Mouse (Mus musculus): ENCODE measurements around the gene Rad51b. TPM values are rescaled to one million over a fixed set of nuclear protein-coding genes. Genes with fewer than 3 reads are reported as not detected.
A peak's percentile ranks its signal among the peaks of the same experiment; 100 is the strongest.

The Rad51b gene
- polyA plus RNA-seq, 1 experiment from 2014 or later, result 5.1 TPM

DNA sequence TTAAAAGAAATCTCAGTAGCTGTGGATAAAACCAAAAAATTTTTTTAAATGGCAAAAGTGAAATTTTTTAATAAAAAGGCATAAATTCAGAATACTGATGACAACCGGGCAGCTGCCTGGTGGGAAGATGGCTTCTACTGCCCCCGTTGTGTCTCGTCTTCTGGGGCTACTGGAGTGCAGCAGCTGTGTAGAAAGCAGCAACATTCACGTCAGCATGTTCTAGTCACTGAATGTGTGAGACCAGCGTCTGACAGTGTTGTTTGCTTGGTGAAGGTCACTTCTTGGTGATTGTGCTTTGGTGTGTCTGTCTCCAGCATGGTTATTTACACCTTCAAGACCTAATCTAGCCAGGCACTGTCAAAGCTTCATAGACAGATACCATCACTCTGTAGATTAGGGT is 56.3 kb downstream of the Rad51b start:
- ChIA-PET CTCF (interaction anchor here (1.3 to 1.5 kb wide), 2 partner anchors 765 to 800 kb away, joined by 3 read pairs; no protein-coding TSS in a partner anchor), POLR2A (interaction anchor here (0.5 kb wide), 1 partner anchor 173 kb away, joined by 7 read pairs; no protein-coding TSS in a partner anchor)
- TF ChIP-seq CTCF (IDR thresholded peaks at IDR 0.05), result no peak
- DNase-seq (ENCODE audit: low read depth, low spot score), result no peak
- in situ Hi-C loops (cut with MboI; ENCODE audit: low pct_unique_long_range_greater_than_20kb), result loop anchor here (25.0 kb wide), 1 partner anchor 409 kb away; no protein-coding TSS in a partner anchor
- H3K27me3 ChIP-seq, result no peaks in the 10 kb centered on the region
- no peak for ATAC-seq

DNA sequence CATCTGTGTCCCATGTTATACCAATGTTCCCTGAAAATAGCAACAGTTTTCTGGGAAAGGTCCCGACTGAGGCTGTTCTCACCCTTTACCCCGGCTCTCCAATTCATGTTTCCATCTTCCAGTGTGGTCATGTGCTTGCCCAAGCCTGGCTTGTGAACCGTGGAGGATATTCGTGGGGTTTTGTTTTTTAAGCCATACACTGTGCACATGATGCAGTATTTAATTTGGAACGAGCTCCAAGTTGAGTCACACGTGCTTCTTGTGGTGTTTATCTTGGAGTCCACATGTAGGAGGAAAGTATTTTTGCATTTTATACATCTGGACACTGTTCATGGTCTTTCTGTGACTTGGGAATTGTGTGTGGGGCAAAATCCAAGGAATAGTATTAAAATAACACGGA is 57.5 kb downstream of the Rad51b start:
- ChIA-PET CTCF (interaction anchor here (0.5 to 1.2 kb wide), 2 partner anchors 32 to 55 kb away, joined by 3 read pairs; no protein-coding TSS in a partner anchor), POLR2A (no interaction called here)
- in situ Hi-C loops (cut with MboI; ENCODE audit: low pct_unique_long_range_greater_than_20kb), result loop anchor here (5.0 to 25.0 kb wide), 3 partner anchors 258 to 783 kb away; no protein-coding TSS in a partner anchor
- ATAC-seq (no peak), DNase-seq (ENCODE audit: low read depth, low spot score) (peak; percentile 51)
- H3K27me3 ChIP-seq, result no peaks in the 10 kb centered on the region
- TF ChIP-seq CTCF (IDR thresholded peaks at IDR 0.05), result no peak

DNA sequence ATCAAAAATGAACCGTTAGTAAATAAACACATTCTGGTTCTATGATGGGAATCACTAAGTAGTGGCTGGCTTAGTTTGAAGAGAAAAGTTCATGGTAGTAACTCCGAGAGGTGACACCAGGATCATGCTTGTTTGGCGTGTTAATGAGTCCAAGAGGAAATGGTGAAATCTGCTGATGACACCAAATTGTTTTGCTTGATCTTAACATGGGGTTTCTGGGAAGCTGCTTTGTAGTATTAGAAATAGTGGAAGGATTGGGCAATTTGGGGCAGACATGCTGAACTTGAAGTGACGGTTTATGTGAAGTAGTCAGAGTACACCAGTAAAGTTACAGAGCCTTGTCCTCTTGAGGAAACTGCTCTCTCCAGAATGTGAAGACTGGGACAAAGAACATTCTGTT is 59.1 kb downstream of the Rad51b start:
- in situ Hi-C loops (cut with MboI; ENCODE audit: low pct_unique_long_range_greater_than_20kb), result loop anchor here (5.0 to 25.0 kb wide), 3 partner anchors 256 to 781 kb away; no protein-coding TSS in a partner anchor
- no peaks in the 10 kb centered on the region for H3K27me3 ChIP-seq
- ChIA-PET CTCF (no interaction called here), POLR2A (no interaction called here)
- TF ChIP-seq CTCF (IDR thresholded peaks at IDR 0.05), result no peak
- no peak for DNase-seq (ENCODE audit: low read depth, low spot score)
- ATAC-seq, result no peak

DNA sequence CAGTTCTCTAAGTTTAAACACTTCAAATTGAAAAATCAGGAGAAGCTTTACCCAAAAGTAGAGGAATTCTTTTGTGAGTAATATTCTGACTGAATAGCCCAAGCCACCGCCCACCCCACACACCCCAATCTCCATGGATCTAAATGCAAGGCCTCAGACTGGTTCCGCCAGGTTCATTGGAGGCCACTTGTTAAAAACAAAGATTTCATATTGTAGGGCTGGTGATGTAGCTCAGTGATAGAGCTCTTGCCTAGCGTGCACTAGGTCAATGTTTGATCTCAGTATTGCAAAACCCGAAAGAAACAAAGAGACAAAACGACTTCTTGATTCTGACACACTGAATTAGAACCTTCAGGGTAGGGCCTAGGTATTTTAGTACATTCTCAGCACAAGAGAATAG is 60.5 kb downstream of the Rad51b start:
- in situ Hi-C loops (cut with MboI; ENCODE audit: low pct_unique_long_range_greater_than_20kb), result loop anchor here (5.0 to 25.0 kb wide), 3 partner anchors 255 to 780 kb away; no protein-coding TSS in a partner anchor
- DNase-seq (ENCODE audit: low read depth, low spot score) (no peak), ATAC-seq (no peak)
- no peaks in the 10 kb centered on the region for H3K27me3 ChIP-seq
- ChIA-PET POLR2A (interaction anchor here (0.6 kb wide), 1 partner anchor 625 kb away, joined by 3 read pairs; no protein-coding TSS in a partner anchor), CTCF (interaction anchor here (1.1 to 2.6 kb wide), 6 partner anchors 10 to 788 kb away, joined by 3 to 15 read pairs (median 6); no protein-coding TSS in a partner anchor)
- no peak for TF ChIP-seq CTCF (IDR thresholded peaks at IDR 0.05)

DNA sequence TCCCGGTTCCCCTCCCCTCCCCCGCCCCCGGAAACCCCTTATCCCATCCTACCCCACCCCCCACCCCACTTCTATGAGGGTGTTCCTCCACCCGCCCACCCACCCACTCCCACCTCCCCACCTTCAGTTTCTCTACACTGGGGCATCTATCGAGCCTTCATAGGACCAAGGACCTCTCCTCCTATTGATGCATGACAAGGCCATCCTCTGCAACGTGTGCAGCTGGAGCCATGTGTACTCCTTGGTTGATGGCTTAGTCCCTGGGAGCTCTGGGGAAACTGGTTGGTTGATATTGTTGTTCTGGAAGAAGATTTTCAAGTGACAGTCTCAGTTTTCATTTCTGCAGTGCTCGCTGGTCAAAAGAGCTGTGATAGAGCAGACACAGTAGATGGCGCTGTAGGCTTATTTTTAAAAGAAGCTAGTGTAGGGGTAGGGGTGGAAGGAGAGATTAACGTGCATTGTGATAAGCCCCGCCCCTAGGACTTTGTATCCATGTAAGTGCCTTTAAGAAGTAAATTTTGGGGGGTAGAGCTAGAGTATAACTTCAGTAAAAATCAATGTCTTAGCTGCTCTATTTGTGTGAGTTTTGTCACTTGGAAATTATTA is 61.6 kb downstream of the Rad51b start:
- in situ Hi-C loops (cut with MboI; ENCODE audit: low pct_unique_long_range_greater_than_20kb), result loop anchor here (5.0 to 25.0 kb wide), 3 partner anchors 254 to 779 kb away; no protein-coding TSS in a partner anchor
- peak; percentile 69 for TF ChIP-seq CTCF (IDR thresholded peaks at IDR 0.05)
- no peak for DNase-seq (ENCODE audit: low read depth, low spot score)
- CTCF ChIA-PET, result interaction anchor here (0.8 to 2.6 kb wide), 12 partner anchors 10 to 787 kb away, joined by 3 to 15 read pairs (median 4); no protein-coding TSS in a partner anchor
- POLR2A ChIA-PET, result interaction anchor here (1.1 kb wide), 1 partner anchor 182 kb away, joined by 3 read pairs; no protein-coding TSS in a partner anchor
- no peak for ATAC-seq
- no peaks in the 10 kb centered on the region for H3K27me3 ChIP-seq

DNA sequence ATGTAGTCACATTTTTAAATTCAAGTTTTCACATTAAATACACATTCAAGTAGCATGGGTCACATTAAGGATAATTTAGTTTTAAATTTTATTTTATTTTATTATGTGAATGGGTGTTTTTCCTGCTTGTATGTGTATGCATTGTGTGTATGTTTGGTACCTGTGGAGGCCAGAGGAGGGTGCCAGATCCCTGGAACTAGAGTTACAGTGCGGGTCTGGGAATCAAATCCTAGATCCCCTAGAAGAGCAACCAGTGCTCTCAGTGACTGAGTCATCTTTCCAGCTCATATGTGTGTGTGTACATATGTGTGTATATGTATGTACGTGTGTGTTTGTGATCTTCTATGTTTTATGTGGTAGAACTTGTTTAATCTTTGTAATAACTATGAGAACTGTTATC is 62.3 kb downstream of the Rad51b start:
- peak; percentile 69 for TF ChIP-seq CTCF (IDR thresholded peaks at IDR 0.05)
- POLR2A ChIA-PET, result interaction anchor here (1.1 kb wide), 1 partner anchor 182 kb away, joined by 3 read pairs; no protein-coding TSS in a partner anchor
- CTCF ChIA-PET, result interaction anchor here (0.8 to 2.6 kb wide), 10 partner anchors 9 to 787 kb away, joined by 3 to 15 read pairs (median 4); no protein-coding TSS in a partner anchor
- ATAC-seq (no peak), DNase-seq (ENCODE audit: low read depth, low spot score) (no peak)
- H3K27me3 ChIP-seq, result no peaks in the 10 kb centered on the region
- in situ Hi-C loops (cut with MboI; ENCODE audit: low pct_unique_long_range_greater_than_20kb), result loop anchor here (5.0 to 25.0 kb wide), 3 partner anchors 253 to 778 kb away; no protein-coding TSS in a partner anchor

DNA sequence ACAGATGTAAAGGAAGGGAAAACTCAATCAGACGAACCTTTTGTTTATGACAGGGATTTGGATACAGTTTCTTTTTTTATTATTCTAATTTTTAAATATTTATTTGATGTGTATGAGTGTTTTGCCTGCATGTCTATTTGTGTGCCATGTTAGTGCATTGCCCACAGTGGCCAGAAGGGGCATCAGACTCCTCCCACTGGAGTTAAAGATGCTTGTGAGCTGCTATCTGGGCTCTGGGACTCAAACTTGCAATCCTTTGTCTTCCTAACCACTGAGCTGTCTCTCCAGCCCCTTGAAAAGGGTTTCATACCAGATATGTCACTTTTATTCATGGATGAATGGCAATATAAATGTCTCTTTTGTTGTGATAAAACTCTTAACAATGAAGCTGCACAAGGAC is 65.1 kb downstream of the Rad51b start:
- ChIA-PET CTCF (interaction anchor here (1.3 kb wide), 1 partner anchor 771 kb away, joined by 3 read pairs; no protein-coding TSS in a partner anchor), POLR2A (no interaction called here)
- TF ChIP-seq CTCF (IDR thresholded peaks at IDR 0.05), result peak; percentile 63
- H3K27me3 ChIP-seq, result no peaks in the 10 kb centered on the region
- DNase-seq (ENCODE audit: low read depth, low spot score) (no peak), ATAC-seq (no peak)
- in situ Hi-C loops (cut with MboI; ENCODE audit: low pct_unique_long_range_greater_than_20kb), result loop anchor here (25.0 kb wide), 1 partner anchor 400 kb away; no protein-coding TSS in a partner anchor

DNA sequence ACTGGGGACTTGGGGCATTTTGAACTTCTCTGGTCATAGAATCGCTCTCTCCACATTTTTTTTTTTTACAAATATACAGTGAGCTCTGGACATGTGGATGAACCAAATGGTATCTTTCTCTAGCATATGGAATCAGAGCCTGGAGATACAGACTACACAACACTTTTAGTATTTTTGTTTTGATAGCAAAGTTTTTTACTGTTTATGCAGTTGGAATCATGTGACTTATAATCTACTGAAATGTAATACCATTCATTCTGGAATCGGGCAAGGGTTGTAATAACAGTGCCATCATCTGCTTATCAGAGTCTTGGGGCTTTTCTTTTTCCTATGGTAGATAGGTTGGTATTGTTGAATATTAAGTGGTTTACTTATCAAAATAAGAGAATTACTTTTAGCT is 67.2 kb downstream of the Rad51b start:
- POLR2A ChIA-PET, result no interaction called here
- ATAC-seq, result no peak
- CTCF ChIA-PET, result interaction anchor here (0.9 to 1.6 kb wide), 2 partner anchors 18 to 769 kb away, joined by 3 read pairs; no protein-coding TSS in a partner anchor
- no peaks in the 10 kb centered on the region for H3K27me3 ChIP-seq
- no peak for TF ChIP-seq CTCF (IDR thresholded peaks at IDR 0.05)
- DNase-seq (ENCODE audit: low read depth, low spot score), result no peak
- in situ Hi-C loops (cut with MboI; ENCODE audit: low pct_unique_long_range_greater_than_20kb), result loop anchor here (25.0 kb wide), 1 partner anchor 398 kb away; no protein-coding TSS in a partner anchor

DNA sequence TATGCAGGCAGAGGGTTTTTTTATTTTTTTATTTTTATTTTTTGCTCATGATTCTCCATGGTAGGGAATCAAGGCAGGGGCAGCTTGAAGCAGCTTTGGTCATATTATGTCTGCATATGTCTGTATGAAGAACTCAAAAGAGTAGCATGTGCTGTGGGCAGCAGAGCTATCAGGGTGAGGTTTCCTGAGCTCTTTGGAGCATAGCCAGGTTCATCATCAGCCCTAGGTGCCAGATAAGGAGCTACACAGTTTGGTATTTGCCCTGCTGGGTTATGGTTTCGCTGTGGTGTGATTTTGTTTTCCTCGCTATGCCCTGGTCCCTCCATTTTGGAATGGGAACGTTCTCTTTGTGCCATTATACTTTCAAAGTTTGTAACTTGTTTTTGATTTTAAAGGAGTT is 71.7 kb downstream of the Rad51b start:
- TF ChIP-seq CTCF (IDR thresholded peaks at IDR 0.05), result no peak
- ChIA-PET CTCF (interaction anchor here (1.1 to 1.6 kb wide), 2 partner anchors 9 to 10 kb away, joined by 5 to 6 read pairs; no protein-coding TSS in a partner anchor), POLR2A (interaction anchor here (0.7 kb wide), 1 partner anchor 172 kb away, joined by 4 read pairs; no protein-coding TSS in a partner anchor)
- in situ Hi-C loops (cut with MboI; ENCODE audit: low pct_unique_long_range_greater_than_20kb), result loop anchor here (25.0 kb wide), 1 partner anchor 393 kb away; no protein-coding TSS in a partner anchor
- no peak for DNase-seq (ENCODE audit: low read depth, low spot score)
- H3K27me3 ChIP-seq, result no peaks in the 10 kb centered on the region
- ATAC-seq, result no peak

DNA sequence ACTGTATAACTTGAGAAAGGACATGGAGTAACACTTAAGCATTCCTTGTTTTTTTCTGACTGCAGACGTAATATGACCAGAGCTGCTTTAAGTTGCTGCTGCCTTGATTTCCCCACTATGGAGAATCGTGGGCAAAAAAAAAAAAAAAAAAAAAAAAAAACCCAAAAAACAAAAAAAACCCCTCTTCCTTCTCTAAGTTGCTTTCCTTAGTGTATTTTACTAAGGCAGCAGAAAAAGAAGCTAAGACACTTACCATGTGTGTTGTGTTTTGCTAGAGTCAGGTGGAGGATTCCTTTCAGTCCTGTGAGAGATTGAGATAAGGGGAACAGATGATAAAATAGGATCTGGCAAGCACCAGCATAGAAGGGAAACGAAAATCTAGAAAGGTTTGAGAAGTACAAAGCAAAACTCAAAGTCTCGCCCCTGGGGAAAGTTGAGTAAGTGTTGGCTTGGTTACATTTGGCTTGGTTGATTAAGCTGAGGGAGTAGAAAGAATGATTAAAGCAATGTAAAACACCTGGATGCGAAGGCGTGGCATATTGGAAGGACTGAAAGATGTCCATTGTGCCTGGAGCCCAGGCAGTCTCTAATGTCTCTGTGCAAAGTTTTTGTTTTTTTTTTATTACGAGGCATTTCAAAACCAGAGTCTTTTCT is 72.6 kb downstream of the Rad51b start:
- POLR2A ChIA-PET, result interaction anchor here (0.6 to 0.7 kb wide), 3 partner anchors 171 to 1336 kb away, joined by 3 to 4 read pairs (median 3); no protein-coding TSS in a partner anchor
- in situ Hi-C loops (cut with MboI; ENCODE audit: low pct_unique_long_range_greater_than_20kb), result loop anchor here (25.0 kb wide), 1 partner anchor 393 kb away; no protein-coding TSS in a partner anchor

More for the DNA sequence above, 72.6 kb downstream of the Rad51b start:
- H3K27me3 ChIP-seq, result no peaks in the 10 kb centered on the region
- DNase-seq (ENCODE audit: low read depth, low spot score), result no peak
- CTCF ChIA-PET, result interaction anchor here (1.1 to 1.6 kb wide), 2 partner anchors 9 to 10 kb away, joined by 5 to 6 read pairs; no protein-coding TSS in a partner anchor
- TF ChIP-seq CTCF (IDR thresholded peaks at IDR 0.05), result no peak
- ATAC-seq, result no peak

Measured in Patski (cell line).